Mouse (Mus musculus) midbrain, embryonic 10.5 days (tissue): ENCODE results near the gene Tuba4a. TPM values are rescaled to one million over a fixed set of nuclear protein-coding genes. Genes with fewer than 3 reads are reported as not detected.
A peak's percentile ranks its signal among the peaks of the same experiment; 100 is the strongest.

ENCODE experiments used
- DNase-seq: peaks from one replicate; pipeline ENCODE4 v3.0.0-alpha.2; 2017; ENCODE audit warnings: low spot score
- H3K27ac ChIP-seq: fragments of 300-500 bp; sonication (generic); replicated peaks from 2 replicates; pipeline ENCODE4 v1.5.1; 2016; ENCODE audit warnings: mild to moderate bottlenecking
- H3K27me3 ChIP-seq: fragments of 300-500 bp; sonication (generic); 2 replicates; pipeline ENCODE4 v1.6.1; 2016; ENCODE audit warnings: low read depth, mild to moderate bottlenecking; ENCODE audit not compliant: poor library complexity, severe bottlenecking
- H3K36me3 ChIP-seq: fragments of 300-500 bp; sonication (generic); 2 replicates; pipeline ENCODE4 v1.6.1; 2016; ENCODE audit warnings: mild to moderate bottlenecking, moderate library complexity
- H3K4me1 ChIP-seq: fragments of 300-500 bp; sonication (generic); 2 replicates; pipeline ENCODE4 v1.6.1; 2016
- H3K4me3 ChIP-seq: fragments of 300-500 bp; sonication (generic); 2 replicates; pipeline ENCODE4 v1.5.1; 2016; ENCODE audit warnings: mild to moderate bottlenecking, moderate library complexity
- H3K9me3 ChIP-seq: fragments of 300-500 bp; sonication (generic); replicated peaks from 2 replicates; pipeline ENCODE4 v1.6.1; 2016; ENCODE audit warnings: mild to moderate bottlenecking
- WGBS: fragments of 180-500 bp; shearing (Covaris S2); methylation state at CpG from one replicate; pipeline ENCODE4 v1.1.7; 2016; 5-methylcytosine and 5-hydroxymethylcytosine counted together
- polyA plus RNA-seq: library from polyadenylated mRNA; unstranded; fragments of >200 nt; fragmentation: Nextera tagmentation; extraction: Ambion mirVana; gene quantifications from 2 replicates; pipeline ENCODE4 v1.2.1, GENCODE M21; 2016

Gene Tuba4a
- polyA plus RNA-seq, 1 experiment from 2014 or later: 10.0 TPM

DNA sequence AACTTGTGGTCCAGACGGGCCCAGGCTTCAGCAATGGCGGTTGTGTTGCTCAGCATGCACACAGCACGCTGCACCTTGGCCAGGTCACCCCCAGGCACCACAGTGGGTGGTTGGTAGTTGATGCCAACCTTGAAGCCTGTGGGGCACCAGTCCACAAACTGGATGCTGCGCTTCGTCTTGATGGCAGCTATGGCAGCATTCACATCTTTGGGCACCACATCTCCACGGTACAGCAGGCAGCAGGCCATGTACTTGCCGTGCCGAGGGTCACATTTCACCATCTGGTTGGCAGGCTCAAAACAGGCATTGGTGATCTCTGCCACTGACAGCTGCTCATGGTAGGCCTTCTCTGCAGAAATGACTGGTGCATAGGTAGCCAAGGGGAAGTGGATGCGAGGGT is 3.9 kb downstream of the Tuba4a start:
- no peak for DNase-seq
- 95% methylated on average over 9 of the region's 9 CpGs for WGBS
- Histone ChIP-seq H3K27me3 (peaks cover 56% of the 10 kb centered on the region), H3K9me3 (no peaks in the 10 kb centered on the region), H3K27ac (no peak overlapping the region), H3K36me3 (peaks cover 44% of the 10 kb centered on the region), H3K4me3 (no peak overlapping the region), H3K4me1 (peaks cover 43% of the 10 kb centered on the region)

DNA sequence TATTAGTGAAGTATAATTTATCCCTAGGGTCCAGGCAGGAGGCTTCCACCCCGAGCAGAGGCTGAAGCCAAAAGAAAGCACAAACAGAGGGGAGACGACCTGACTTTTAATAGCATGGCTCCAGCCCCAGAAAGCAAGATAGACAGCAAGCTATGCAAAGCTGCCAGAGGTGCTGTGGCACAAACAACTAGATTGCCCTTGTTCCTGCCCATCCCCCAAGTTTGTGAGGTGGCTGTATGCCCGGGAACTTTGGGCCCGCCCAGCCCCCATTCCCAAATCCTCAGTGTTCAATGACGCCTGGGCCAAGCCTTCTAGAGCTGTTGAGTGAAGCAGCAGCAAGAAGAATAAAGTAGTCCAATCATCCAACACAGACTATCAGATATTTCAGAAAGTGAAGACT is 4.8 kb downstream of the Tuba4a start:
- H3K27me3 ChIP-seq: peaks cover 47% of the 10 kb centered on the region
- DNase-seq: no peak
- no peaks in the 10 kb centered on the region for H3K9me3 ChIP-seq
- H3K4me3 ChIP-seq: no peak overlapping the region
- H3K4me1 ChIP-seq: peaks cover 48% of the 10 kb centered on the region
- no peak overlapping the region for H3K27ac ChIP-seq
- WGBS: 83% methylated on average over 5 of the region's 5 CpGs
- H3K36me3 ChIP-seq: peaks cover 44% of the 10 kb centered on the region

DNA sequence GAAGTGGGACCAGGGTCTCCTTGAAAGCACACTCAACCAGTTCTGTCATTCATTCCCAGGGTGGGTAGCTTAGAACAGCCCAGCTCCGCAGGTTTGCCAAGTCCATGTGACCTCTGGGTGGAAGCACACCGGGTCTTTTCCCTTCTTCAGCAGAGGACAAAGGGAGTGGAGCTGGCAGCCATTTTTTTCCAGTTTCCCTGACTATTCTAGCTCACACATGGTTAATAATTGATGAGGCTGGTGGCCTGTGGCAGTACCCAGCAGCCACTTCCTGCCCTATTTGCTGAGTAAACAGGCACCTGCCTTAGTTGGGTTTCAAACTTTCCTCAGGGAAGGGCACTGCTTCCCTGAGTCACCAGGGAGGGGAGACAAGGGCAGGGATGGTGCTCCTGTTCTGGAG is 5.2 kb downstream of the Tuba4a start:
- Histone ChIP-seq H3K9me3 (no peaks in the 10 kb centered on the region), H3K36me3 (peaks cover 44% of the 10 kb centered on the region), H3K27ac (no peak overlapping the region), H3K4me3 (no peak overlapping the region), H3K27me3 (peaks cover 42% of the 10 kb centered on the region), H3K4me1 (peaks cover 48% of the 10 kb centered on the region)
- no peak for DNase-seq
- 89% methylated on average over 2 of the region's 2 CpGs for WGBS

DNA sequence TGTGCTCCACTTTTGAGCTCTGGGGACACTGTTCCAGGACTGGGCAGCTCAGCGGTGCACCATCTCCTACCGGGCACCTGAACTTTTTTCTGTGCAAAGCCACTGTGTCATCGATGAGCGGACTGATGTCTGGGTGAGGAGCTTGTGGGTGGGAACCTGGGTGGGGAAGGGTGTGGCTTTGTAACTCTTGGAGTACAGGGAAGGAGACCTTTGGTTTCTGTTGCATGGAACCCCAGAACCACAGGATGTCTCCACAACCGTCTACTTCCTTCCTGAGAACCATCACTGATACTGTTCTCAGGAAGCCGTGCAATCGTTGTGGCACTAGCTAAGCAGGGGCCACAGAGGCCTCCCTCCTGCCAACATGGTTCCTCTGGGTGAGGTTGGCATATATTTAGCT is 6.6 kb downstream of the Tuba4a start:
- Histone ChIP-seq H3K4me3 (no peak overlapping the region), H3K36me3 (peaks cover 44% of the 10 kb centered on the region), H3K9me3 (no peaks in the 10 kb centered on the region), H3K27ac (no peak overlapping the region), H3K4me1 (peaks cover 47% of the 10 kb centered on the region), H3K27me3 (peaks cover 35% of the 10 kb centered on the region)
- no peak for DNase-seq
- WGBS: 90% methylated on average over 7 of the region's 7 CpGs

DNA sequence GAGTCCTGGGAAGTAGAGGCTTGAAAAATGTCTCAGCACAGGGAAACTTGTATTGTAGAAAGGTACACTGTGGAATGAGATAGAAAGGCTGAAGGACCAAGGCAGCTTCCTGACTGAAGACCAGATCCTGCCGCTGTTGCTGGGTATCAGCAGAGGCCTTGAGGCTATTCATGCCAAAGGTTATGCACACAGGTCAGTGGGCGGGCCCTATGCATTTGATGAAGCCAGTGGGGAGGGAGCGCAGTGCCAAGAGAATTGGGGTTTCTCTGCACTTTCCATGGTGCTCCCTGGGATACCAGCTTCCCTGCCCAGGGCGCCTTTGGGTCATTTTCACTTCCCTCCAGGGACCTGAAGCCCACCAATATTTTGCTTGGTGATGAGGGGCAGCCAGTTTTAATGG is 7.1 kb downstream of the Tuba4a start:
- H3K4me3 ChIP-seq: no peak overlapping the region
- no peak for DNase-seq
- H3K9me3 ChIP-seq: no peaks in the 10 kb centered on the region
- peaks cover 44% of the 10 kb centered on the region for H3K4me1 ChIP-seq
- no peak overlapping the region for H3K27ac ChIP-seq
- peaks cover 44% of the 10 kb centered on the region for H3K36me3 ChIP-seq
- WGBS: 81% methylated on average over 4 of the region's 4 CpGs
- H3K27me3 ChIP-seq: peaks cover 29% of the 10 kb centered on the region

DNA sequence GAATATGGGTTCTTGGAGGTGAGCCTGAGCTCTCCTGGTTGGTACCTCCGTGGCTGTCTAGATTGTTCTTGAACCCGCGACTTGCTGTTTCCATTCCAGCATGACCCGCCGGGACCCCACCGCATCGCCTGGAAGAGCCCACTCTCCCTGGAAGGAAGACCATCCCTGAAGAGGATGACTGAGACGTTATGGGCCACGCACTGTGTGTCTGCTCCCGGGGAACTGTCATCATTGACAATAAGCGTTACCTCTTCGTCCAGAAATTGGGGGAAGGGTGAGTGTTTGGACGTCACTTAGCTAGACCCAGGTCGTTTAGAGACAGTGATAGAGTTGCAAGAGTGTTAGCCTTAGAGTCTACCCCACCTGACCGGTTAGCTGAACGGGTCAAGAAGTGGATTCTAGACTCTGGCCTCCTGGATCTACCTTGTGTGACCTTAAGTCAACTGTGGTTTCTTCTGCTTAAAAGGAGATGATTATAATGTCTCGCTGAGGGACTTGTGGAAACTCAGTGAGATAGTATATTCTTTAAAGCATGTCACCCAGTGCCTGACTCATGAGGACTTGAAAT is 8.4 kb downstream of the Tuba4a start:
- Histone ChIP-seq H3K4me1 (peaks cover 44% of the 10 kb centered on the region), H3K36me3 (peaks cover 44% of the 10 kb centered on the region), H3K4me3 (peak overlapping the region; percentile 98), H3K9me3 (no peaks in the 10 kb centered on the region), H3K27ac (peak overlapping the region; percentile 92), H3K27me3 (peaks cover 16% of the 10 kb centered on the region)
- WGBS: 13% methylated on average over 17 of the region's 17 CpGs
- DNase-seq: no peak

DNA sequence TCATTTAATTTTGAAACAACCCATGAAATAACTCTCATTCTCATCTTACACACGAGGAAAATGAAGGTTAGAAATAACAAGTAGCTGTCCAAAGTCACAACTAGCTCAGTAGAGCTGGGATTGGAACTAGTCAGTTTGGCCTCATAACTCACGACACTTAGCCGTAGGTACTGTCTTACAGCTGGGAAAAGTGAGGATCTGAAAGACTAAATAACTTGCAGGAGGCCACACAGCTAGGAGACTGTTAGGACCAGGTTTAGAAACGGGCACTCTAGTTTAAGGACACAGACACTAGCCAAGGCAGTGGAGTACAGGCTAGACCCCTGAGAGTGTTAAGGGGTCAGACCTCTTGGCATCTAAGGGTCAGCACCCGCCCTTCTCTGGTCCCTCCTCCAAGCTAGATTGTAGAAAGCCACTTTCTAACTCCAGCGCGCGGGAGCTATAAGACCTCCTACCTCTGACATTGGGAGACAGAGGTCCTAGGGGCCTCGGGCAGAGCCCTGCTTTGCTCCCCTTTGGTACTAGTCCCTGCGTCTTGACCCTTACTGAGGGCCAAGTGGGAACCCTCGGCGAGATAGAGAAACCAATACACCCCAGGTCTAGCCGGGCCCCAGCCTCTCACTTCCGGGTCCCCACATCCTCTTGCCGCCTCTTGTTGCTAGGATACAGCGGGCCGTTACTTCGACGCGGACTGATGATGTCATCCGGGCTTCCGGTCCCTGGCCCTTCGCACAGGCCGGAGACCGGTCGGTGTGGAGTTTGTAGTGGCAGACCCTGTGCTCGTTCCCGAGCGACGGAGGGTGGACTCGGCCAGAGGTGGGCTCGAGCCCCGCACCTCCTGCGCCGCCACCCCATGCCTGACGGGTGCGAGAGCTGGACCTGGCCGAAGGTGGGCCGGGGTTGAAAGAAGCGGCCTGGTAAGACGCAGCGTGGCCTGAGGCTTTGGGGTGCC is 9.3 kb downstream of the Tuba4a start, which contains the start of the genes Glb1l and Stk16:
Gene Glb1l (minus strand): TSS at position 678 of the 952 bp plus-strand sequence.
Gene Stk16 (plus strand): TSS at position 703 of the 952 bp plus-strand sequence.
- Histone ChIP-seq H3K27me3 (peaks cover 8% of the 10 kb centered on the region), H3K4me1 (peaks cover 44% of the 10 kb centered on the region), H3K9me3 (no peaks in the 10 kb centered on the region), H3K4me3 (peak within 1 kb of the TSS; percentile 98), H3K36me3 (peaks cover 38% of the 10 kb centered on the region), H3K27ac (peak within 1 kb of the TSS; percentile 92)
- peak; percentile 97 for DNase-seq
- WGBS: 6% methylated on average over 42 of the region's 42 CpGs

DNA sequence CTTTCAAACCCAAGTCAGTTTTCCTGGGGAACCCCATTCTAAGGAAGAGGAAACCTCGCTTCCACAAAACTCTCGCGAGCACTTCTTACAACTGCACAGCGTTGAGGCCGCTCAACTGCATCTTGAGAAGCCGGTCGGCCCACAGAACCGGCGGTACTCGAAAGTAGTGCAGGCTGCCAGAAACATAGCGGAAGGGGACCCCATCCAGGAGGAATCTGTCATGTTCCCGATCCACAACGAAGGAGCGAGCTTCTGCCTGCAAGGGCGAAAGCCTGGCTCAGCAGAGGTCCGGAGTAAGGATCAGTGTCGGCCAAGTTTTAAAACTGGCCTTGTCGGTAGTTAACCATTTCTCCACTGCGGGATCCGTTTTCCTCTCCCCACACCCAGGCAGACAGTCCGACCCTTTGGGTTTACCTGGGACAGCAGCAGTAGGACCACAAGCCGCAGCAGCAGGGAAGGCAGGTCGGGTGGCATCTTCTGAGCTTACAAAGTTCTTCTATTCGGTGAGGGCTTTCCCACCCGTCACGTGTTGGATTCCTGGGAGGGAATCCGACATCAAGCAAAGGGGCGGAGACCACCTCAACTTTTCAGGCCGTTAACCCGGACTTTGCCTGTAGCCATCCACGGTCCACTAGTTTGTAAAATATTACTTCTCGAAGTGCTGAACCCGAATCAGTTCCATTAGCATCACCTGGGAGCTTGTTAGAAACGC is 10.5 kb downstream of the Tuba4a start:
- Histone ChIP-seq H3K4me1 (peaks cover 44% of the 10 kb centered on the region), H3K27me3 (peaks cover 6% of the 10 kb centered on the region; the same call in 1 of the 2 replicates), H3K27ac (peak overlapping the region; percentile 58; the same call in 1 of the 2 replicates), H3K9me3 (no peaks in the 10 kb centered on the region), H3K4me3 (peak overlapping the region; percentile 98), H3K36me3 (peaks cover 25% of the 10 kb centered on the region)
- WGBS: 16% methylated on average over 34 of the region's 34 CpGs
- peak; percentile 28 for DNase-seq

DNA sequence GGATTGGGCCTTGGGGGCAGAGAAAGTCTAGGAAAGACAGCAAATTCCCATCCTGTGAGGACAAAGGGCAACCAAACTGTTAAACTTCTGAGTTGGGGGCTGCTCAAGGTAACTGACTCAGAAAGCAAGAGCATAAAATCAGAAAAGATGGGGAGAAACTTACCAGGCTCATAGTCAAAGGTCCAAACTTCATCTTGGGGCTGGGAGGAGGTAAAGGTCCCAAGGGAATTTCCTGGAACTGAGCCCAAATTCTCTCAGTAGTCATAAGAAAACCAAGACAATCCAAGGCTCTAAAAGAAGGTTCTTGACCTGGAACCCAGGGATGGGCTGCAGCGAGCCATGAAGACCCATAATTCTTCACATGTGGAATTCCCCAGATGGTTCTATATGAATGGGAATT is 18.4 kb downstream of the Tuba4a start:
- DNase-seq: no peak
- H3K9me3 ChIP-seq: no peaks in the 10 kb centered on the region
- 76% methylated on average over 1 of the region's 1 CpGs for WGBS
- no peaks in the 10 kb centered on the region for H3K4me1 ChIP-seq
- H3K27ac ChIP-seq: no peak overlapping the region
- H3K36me3 ChIP-seq: peaks cover 41% of the 10 kb centered on the region
- H3K4me3 ChIP-seq: no peak overlapping the region
- H3K27me3 ChIP-seq: no peaks in the 10 kb centered on the region

DNA sequence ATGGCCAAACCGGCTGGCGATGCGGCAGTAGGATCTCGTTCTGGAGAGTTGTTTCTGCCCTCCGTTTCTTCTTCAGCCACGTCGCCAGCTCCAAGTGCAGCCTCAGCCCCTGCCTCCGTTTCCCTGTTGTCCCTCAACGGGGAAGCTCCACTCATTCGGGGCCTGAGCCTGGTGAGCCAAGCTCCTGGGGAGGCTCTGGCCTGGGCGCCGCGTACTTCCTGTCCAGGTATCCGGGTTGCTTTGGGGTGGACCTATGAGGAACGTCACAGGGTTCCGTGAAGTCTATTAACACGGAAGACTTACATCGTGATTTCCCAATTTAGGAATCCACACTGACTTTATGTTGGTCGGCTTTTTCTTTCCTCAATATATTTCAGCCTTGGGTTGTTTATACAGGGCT is 27.2 kb downstream of the Tuba4a start:
- peak overlapping the region; percentile 89 for H3K27ac ChIP-seq
- no peak for DNase-seq
- peak overlapping the region; percentile 86 for H3K4me3 ChIP-seq
- peaks cover 36% of the 10 kb centered on the region for H3K36me3 ChIP-seq
- no peaks in the 10 kb centered on the region for H3K27me3 ChIP-seq
- H3K9me3 ChIP-seq: no peaks in the 10 kb centered on the region
- H3K4me1 ChIP-seq: peaks cover 28% of the 10 kb centered on the region
- WGBS: under 1% methylated on average over 19 of the region's 19 CpGs

DNA sequence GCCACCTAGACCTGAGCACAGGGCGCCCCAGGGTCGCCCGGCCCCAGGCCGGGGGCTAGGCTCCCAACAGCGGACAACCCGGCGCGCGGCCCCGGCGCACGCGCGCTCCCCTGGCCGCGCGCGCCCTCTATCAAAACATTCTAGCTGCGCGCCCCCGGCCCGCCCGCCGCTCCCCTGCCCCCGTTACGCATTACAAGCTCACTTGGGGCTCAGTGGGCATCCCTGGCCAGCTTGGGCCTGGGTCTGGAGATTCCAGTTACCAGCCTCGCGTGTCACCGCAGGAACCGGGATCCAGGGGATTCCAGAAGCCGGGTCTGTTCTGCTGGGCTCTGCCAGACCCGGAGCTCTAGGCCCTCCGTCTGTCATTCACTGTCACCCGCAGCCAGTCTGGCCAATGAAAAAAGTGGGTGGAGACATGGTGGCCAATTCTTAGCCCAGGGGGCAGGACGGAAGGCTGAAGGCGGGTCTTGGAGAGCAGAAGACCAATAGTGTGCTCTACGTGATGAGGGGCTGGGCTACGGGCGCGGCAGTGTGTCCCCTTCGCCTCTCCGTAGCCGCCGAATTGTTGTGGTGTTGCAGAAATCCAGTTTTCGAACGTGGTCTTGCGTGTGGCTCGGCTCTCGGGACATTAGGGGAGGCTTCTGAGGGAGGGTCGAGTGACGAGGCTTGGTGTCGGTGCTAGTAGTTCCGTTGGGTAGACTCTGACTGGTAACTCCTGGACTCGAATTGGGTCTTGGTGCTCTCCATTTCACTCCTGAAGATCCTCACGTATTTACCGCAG is 27.9 kb downstream of the Tuba4a start, which contains the start of the genes Ankzf1 and Atg9a:
Gene Ankzf1 (plus strand): TSS at position 530 of the 781 bp plus-strand sequence.
Gene Atg9a (minus strand): TSS at position 575 of the 781 bp plus-strand sequence.
- Histone ChIP-seq H3K4me1 (peaks cover 28% of the 10 kb centered on the region), H3K27ac (peak within 1 kb of the TSS; percentile 89), H3K9me3 (no peaks in the 10 kb centered on the region), H3K36me3 (peaks cover 35% of the 10 kb centered on the region), H3K4me3 (peak within 1 kb of the TSS; percentile 86), H3K27me3 (no peaks in the 10 kb centered on the region)
- DNase-seq: peak; percentile 95
- under 1% methylated on average over 56 of the region's 56 CpGs for WGBS

DNA sequence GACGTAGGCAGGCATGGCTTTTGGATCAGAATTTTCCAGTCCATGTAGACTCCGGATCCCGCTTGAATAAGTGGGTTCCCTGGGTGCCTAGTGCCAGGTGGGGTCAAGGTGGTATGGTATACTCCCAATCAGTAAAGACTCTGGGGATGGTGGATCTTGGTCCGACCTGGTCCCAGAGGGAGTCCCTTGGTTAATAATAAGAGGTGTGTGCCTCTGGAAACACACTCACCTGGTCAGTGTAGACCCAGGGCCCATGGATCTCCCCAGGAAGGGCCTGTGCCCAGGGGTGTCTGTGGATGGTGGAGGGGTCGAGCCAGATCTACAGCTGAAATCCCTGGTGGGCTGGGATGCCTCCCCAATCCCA is 28.4 kb downstream of the Tuba4a start:
- peaks cover 35% of the 10 kb centered on the region for H3K36me3 ChIP-seq
- peaks cover 28% of the 10 kb centered on the region for H3K4me1 ChIP-seq
- peak overlapping the region; percentile 89 for H3K27ac ChIP-seq
- no peaks in the 10 kb centered on the region for H3K27me3 ChIP-seq
- no peaks in the 10 kb centered on the region for H3K9me3 ChIP-seq
- no peak for DNase-seq
- 47% methylated on average over 5 of the region's 5 CpGs for WGBS
- H3K4me3 ChIP-seq: peak overlapping the region; percentile 86
